In genomic region chr11:109326270-109326669, GRCm38 (mm10) we compare ENCODE assay signal across 16 mouse cellular contexts. TPM values are rescaled to one million over a fixed set of nuclear protein-coding genes. Genes with fewer than 3 reads are reported as not detected.
"Had no signal": no experiment of that assay in that cellular context is flagged by ENCODE, and none has a peak within 500 bp of the region (broad histone marks: within the 10 kb centered on the region; RNA-seq: fewer than 3 reads in every experiment).

No protein-coding gene starts in this region.

- H3K36me3 ChIP-seq: limb, embryonic 15.5 days; midbrain, embryonic 12.5 days; neural tube, embryonic 12.5 days had no signal

- H3K27me3 ChIP-seq: limb, embryonic 15.5 days; neural tube, embryonic 12.5 days had no signal

- ATAC-seq: liver, postnatal 0 days; lung, postnatal 0 days had no signal

- H3K4me2 ChIP-seq: limb, embryonic 15.5 days; liver, embryonic 11.5 days; lung, embryonic 14.5 days; midbrain, embryonic 12.5 days; neural tube, embryonic 12.5 days had no signal

- H3K27ac ChIP-seq: kidney, postnatal 0 days; layer of hippocampus, adult 2 months; limb, embryonic 15.5 days; liver, embryonic 14.5 days; macrophage; midbrain, embryonic 12.5 days; neural tube, embryonic 12.5 days had no signal

- DNase-seq: kidney, adult 2 months; kidney, postnatal 25 days; layer of hippocampus, adult 9-11 months; liver, postnatal 0 days; lung, embryonic 14.5 days; thymus, adult 18-20 months; thymus, postnatal 36 days had no signal

- H3K9ac ChIP-seq: limb, embryonic 15.5 days; liver, embryonic 14.5 days; liver, postnatal 0 days; lung, embryonic 14.5 days; midbrain, embryonic 12.5 days; neural tube, embryonic 12.5 days had no signal

- H3K4me3 ChIP-seq: layer of hippocampus, adult 2 months; limb, embryonic 15.5 days; midbrain, embryonic 12.5 days; neural tube, embryonic 12.5 days had no signal

- H3K9me3 ChIP-seq: limb, embryonic 15.5 days; midbrain, embryonic 12.5 days; neural tube, embryonic 12.5 days had no signal

RNA-seq across cellular contexts. Expression of gene Rgs9, which starts 28.3 kb away (rescaled TPM):
- polyA plus RNA-seq: macrophage had no signal
